Mouse (Mus musculus) left cerebral cortex, postnatal 36 days (tissue): Measurements from ENCODE around the gene Gabarapl2. TPM values are rescaled to one million over a fixed set of nuclear protein-coding genes. Genes with fewer than 3 reads are reported as not detected.

ENCODE experiments used
- total RNA-seq, 2 experiments: library from RNA; stranded (reverse); gene quantifications; 2 replicates each; pipeline ENCODE4 v1.2.3; 2021

The Gabarapl2 gene
- total RNA-seq, 2 experiments from 2014 or later = 201 to 216 TPM

Other genes with a start within 250 kb of the Gabarapl2 start
- gene Ctrb1, start 249.7 kb upstream of the Gabarapl2 start, total RNA-seq = not detected
- 10 to 100 TPM; 51.8 to 53.9 TPM for gene Bcar1, start 196.9 kb upstream of the Gabarapl2 start, total RNA-seq
- 10 to 100 TPM; 76.9 to 78.2 TPM for gene Cfdp1, start 86.4 kb upstream of the Gabarapl2 start, total RNA-seq
- gene Tmem170, start 64.0 kb upstream of the Gabarapl2 start, total RNA-seq = 1 to 10 TPM; 2.9 to 4.4 TPM
- under 1 TPM; 0.36 to 0.57 TPM for gene Chst5, start 30.3 kb upstream of the Gabarapl2 start, total RNA-seq
- gene Tmem231, start 6.8 kb upstream of the Gabarapl2 start, total RNA-seq = 10 to 100 TPM; 10.6 to 13.1 TPM
- 1 to 10 TPM; 4.0 to 8.0 TPM for gene Adat1, start 51.6 kb downstream of the Gabarapl2 start, total RNA-seq
- gene Kars, start 70.6 kb downstream of the Gabarapl2 start, total RNA-seq = 10 to 100 TPM; 68.6 to 73.2 TPM
- gene Terf2ip, start 70.7 kb downstream of the Gabarapl2 start, total RNA-seq = 10 to 100 TPM; 36.2 to 37.8 TPM
- not detected for gene Gm6793, start 74.3 kb downstream of the Gabarapl2 start, total RNA-seq